Mouse (Mus musculus) bone marrow, adult 2 months (tissue): ENCODE measurements around the gene Cttnbp2nl.

Experiments
- CTCF ChIP-seq: fragments of 200-500 bp; IDR thresholded peaks from 2 replicates; pipeline ENCODE4 v1.5.1; 2011; ENCODE audit warnings: low read length, control low read depth; ENCODE audit not compliant: control insufficient read depth, insufficient read depth
- POLR2A ChIP-seq: fragments of 200-500 bp; IDR thresholded peaks from 2 replicates; pipeline ENCODE4 v1.6.1; 2011; ENCODE audit warnings: low read depth, mild to moderate bottlenecking, control low read depth, low read length, borderline replicate concordance; ENCODE audit not compliant: control insufficient read depth

DNA sequence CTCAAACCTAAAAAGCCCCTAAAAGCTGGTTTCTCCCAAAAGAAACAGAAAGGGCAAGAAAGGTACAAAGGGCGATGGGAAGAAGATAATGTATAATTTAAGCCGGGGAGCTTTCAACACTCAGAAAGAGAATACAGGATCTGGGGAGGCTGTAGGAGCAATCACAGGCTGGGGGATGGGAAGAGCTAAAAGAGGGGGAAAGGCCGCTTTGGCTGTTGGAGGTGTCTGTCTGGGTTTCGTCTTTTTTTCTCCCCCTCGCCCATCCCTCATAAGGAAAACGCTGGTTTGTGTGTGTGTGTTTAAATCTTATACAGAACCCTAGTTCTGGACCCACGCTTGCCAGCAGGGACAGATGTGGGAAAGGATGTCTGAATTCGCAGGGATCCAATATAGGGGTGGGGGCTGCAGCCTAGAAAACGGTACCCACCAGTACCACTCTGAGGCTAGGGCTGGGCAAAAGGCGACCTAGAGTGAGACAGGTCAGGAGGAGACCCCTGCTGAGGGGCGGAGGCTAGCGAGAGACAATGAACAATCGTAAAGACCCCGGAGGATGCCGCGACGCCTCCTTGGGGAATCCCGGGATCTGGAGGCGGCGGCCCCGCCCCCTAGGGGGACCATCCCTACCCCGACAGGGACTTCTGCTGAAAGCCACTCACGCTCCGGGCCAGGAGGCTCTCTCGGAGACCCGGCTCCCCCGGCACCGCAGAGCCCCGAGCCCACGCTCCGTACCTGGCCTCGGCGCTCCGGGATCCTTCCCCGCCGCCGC is 592 bp downstream of the Cttnbp2nl start:
- TF ChIP-seq POLR2A = no peak
- TF ChIP-seq CTCF = no peak
